Mouse (Mus musculus): ENCODE measurements around the gene Cenpx. TPM values are rescaled to one million over a fixed set of nuclear protein-coding genes. Genes with fewer than 3 reads are reported as not detected.

Cenpx gene
- total and polyA plus RNA-seq, 2 experiments from 2014 or later = 70.8 to 94.6 TPM

- ATAC-seq (ENCODE audit: low FRiP score) (no peak), DNase-seq (ENCODE audit: low spot score) (no peak)
- H3K9me3 ChIP-seq (ENCODE audit: low read length) = no peaks in the 10 kb centered on the region
- WGBS = 65% methylated on average over 12 of the region's 12 CpGs
- no peak overlapping the region for H3K4me2 ChIP-seq (ENCODE audit: low read depth, low read length, poor library complexity, severe bottlenecking)
- peaks cover 8% of the 10 kb centered on the region; the same call in 1 of the 2 replicates for H3K4me1 ChIP-seq (ENCODE audit: insufficient read depth, low read length)
- TF ChIP-seq CTCF (IDR thresholded peaks at IDR 0.05) = no peak
- H3K27me3 ChIP-seq (ENCODE audit: insufficient read depth, low read length) = no peaks in the 10 kb centered on the region
- H3K9ac ChIP-seq (replicated peaks; ENCODE audit: low read length, poor library complexity, severe bottlenecking) = no peak overlapping the region
- H3K36me3 ChIP-seq (ENCODE audit: insufficient read depth, low read length) = peaks cover 9% of the 10 kb centered on the region
- no peak overlapping the region for H3K4me3 ChIP-seq (ENCODE audit: low read depth, low read length)
- no peak overlapping the region for H3K27ac ChIP-seq (ENCODE audit: low read depth, low read length)
These were observed 14.0 kb upstream of the Cenpx start for GRCm38 (mm10) chr11:120727564-120727963.

GRCm38 (mm10) chr11:120727169-120727527 lies 13.6 kb upstream of the Cenpx start, which contains the start of gene Dcxr:
TSS of gene Dcxr (minus strand) at chr11:120727281.
- H3K27ac ChIP-seq (ENCODE audit: low read depth, low read length) = no peak within 1 kb of the TSS
- H3K9ac ChIP-seq (replicated peaks; ENCODE audit: low read length, poor library complexity, severe bottlenecking) = peak within 1 kb of the TSS; percentile 51; the same call in 1 of the 2 replicates
- H3K9me3 ChIP-seq (ENCODE audit: low read length) = no peaks in the 10 kb centered on the region
- peak within 1 kb of the TSS; percentile 66 for H3K4me2 ChIP-seq (ENCODE audit: low read depth, low read length, poor library complexity, severe bottlenecking)
- DNase-seq (ENCODE audit: low spot score) (peak; percentile 86), ATAC-seq (ENCODE audit: low FRiP score) (peak; percentile 80)
- peaks cover 9% of the 10 kb centered on the region for H3K36me3 ChIP-seq (ENCODE audit: insufficient read depth, low read length)
- peaks cover 12% of the 10 kb centered on the region; the same call in 1 of the 2 replicates for H3K4me1 ChIP-seq (ENCODE audit: insufficient read depth, low read length)
- peak within 1 kb of the TSS; percentile 39 for H3K4me3 ChIP-seq (ENCODE audit: low read depth, low read length)
- H3K27me3 ChIP-seq (ENCODE audit: insufficient read depth, low read length) = no peaks in the 10 kb centered on the region
- WGBS = 2% methylated on average over 14 of the region's 14 CpGs
- peak; percentile 59 for TF ChIP-seq CTCF (IDR thresholded peaks at IDR 0.05)

DNA sequence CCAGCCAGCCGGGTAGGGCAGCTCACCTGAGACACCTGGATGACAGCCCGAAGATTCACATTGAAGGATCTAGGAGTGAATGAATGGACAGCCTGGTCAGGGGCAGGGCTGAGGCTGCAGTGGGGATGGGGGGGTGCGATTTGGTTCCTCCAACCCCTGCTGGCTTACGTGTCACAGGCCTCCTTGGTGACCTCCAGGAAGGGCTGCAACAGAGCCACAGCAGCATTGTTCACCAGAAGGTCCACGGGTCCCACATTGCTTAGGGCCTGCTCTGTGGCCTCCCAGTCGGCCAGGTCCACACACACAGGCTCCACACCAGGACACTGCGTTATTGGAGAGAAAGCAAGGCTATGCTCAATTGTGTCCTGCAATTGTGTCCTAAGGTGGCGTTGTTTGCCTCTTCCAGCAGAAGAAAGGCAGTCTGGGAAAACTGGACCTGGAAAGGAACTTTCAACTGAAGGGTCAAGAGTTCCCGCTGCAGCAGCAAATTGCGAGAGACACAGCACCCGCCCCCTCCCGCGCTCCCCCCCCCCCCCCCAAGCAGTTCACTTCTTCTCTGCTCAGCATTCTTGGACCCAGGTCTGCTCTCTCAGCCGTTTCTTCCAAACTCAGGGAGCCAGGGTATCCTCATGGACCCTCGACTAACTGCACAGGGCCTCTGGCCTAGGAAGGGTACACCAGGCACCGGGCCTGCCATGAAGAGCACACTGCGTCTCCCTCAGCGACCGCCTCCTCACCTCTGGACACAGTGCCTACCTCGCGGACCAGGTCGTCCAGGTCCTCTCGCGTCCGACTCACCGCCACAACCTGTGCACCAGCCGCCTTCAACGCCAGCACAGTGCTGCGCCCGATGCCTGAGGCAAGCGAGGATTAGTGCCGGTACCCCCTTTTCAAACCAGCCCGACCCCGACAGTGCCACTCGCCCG lies 13.0 kb upstream of the Cenpx start:
- 20% methylated on average over 33 of the region's 36 CpGs for WGBS
- no peak overlapping the region for H3K27ac ChIP-seq (ENCODE audit: low read depth, low read length)
- peak overlapping the region; percentile 66 for H3K4me2 ChIP-seq (ENCODE audit: low read depth, low read length, poor library complexity, severe bottlenecking)

GRCm38 (mm10) chr11:120723509-120723908 lies 10.0 kb upstream of the Cenpx start:
- H3K4me2 ChIP-seq (ENCODE audit: low read depth, low read length, poor library complexity, severe bottlenecking) = no peak overlapping the region
- H3K4me1 ChIP-seq (ENCODE audit: insufficient read depth, low read length) = peaks cover 12% of the 10 kb centered on the region; the same call in 1 of the 2 replicates
- H3K4me3 ChIP-seq (ENCODE audit: low read depth, low read length) = no peak overlapping the region
- no peak for TF ChIP-seq CTCF (IDR thresholded peaks at IDR 0.05)
- WGBS = 84% methylated on average over 7 of the region's 7 CpGs
- no peak overlapping the region for H3K9ac ChIP-seq (replicated peaks; ENCODE audit: low read length, poor library complexity, severe bottlenecking)
- H3K27ac ChIP-seq (ENCODE audit: low read depth, low read length) = no peak overlapping the region
- H3K9me3 ChIP-seq (ENCODE audit: low read length) = no peaks in the 10 kb centered on the region
- no peaks in the 10 kb centered on the region for H3K27me3 ChIP-seq (ENCODE audit: insufficient read depth, low read length)
- peaks cover 16% of the 10 kb centered on the region for H3K36me3 ChIP-seq (ENCODE audit: insufficient read depth, low read length)
- no peak for DNase-seq (ENCODE audit: low spot score)
- ATAC-seq (ENCODE audit: low FRiP score) = no peak

More for the DNA sequence above, 13.0 kb upstream of the Cenpx start:
- H3K36me3 ChIP-seq (ENCODE audit: insufficient read depth, low read length) = peaks cover 9% of the 10 kb centered on the region
- H3K4me3 ChIP-seq (ENCODE audit: low read depth, low read length) = peak overlapping the region; percentile 39
- no peak for TF ChIP-seq CTCF (IDR thresholded peaks at IDR 0.05)
- DNase-seq (ENCODE audit: low spot score) = no peak
- ATAC-seq (ENCODE audit: low FRiP score) = peak; percentile 21
- H3K27me3 ChIP-seq (ENCODE audit: insufficient read depth, low read length) = no peaks in the 10 kb centered on the region
- H3K9ac ChIP-seq (replicated peaks; ENCODE audit: low read length, poor library complexity, severe bottlenecking) = peak overlapping the region; percentile 51; the same call in 1 of the 2 replicates
- peaks cover 12% of the 10 kb centered on the region; the same call in 1 of the 2 replicates for H3K4me1 ChIP-seq (ENCODE audit: insufficient read depth, low read length)
- H3K9me3 ChIP-seq (ENCODE audit: low read length) = no peaks in the 10 kb centered on the region

DNA sequence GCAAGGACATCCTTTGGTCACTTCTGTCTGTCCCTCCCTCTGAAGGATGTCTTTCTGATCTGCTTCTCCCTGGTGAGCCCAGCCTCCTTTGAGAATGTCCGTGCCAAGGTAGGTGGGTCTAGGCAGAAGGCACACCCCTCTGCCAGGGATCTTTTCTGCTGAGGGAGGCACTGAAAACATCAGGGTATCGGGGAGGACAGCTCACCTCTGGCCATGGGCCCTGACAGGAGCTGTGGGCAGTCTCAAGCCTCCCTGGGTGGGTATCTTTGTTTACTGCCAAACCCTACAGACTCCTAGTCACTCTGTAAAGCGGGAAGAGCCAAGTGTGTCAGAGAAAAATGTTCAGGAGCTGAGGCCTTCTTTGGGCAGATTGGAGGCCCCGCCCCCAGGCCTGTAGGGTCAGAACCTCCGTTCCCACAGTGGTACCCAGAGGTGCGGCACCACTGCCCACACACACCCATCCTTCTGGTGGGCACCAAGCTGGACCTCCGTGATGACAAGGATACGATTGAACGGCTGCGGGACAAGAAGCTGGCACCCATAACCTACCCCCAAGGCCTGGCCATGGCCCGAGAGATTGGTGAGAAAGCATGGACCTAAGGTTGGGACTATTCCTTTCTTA lies 9.3 kb upstream of the Cenpx start:
- Histone ChIP-seq H3K9me3 (ENCODE audit: low read length) (no peaks in the 10 kb centered on the region), H3K9ac (replicated peaks; ENCODE audit: low read length, poor library complexity, severe bottlenecking) (no peak overlapping the region), H3K4me3 (ENCODE audit: low read depth, low read length) (peak overlapping the region; percentile 79; the same call in 1 of the 2 replicates), H3K36me3 (ENCODE audit: insufficient read depth, low read length) (peaks cover 22% of the 10 kb centered on the region), H3K27ac (ENCODE audit: low read depth, low read length) (no peak overlapping the region), H3K27me3 (ENCODE audit: insufficient read depth, low read length) (no peaks in the 10 kb centered on the region), H3K4me2 (ENCODE audit: low read depth, low read length, poor library complexity, severe bottlenecking) (peak overlapping the region; percentile 91), H3K4me1 (ENCODE audit: insufficient read depth, low read length) (peaks cover 12% of the 10 kb centered on the region; the same call in 1 of the 2 replicates)
- DNase-seq (ENCODE audit: low spot score) (no peak), ATAC-seq (ENCODE audit: low FRiP score) (no peak)
- no peak for TF ChIP-seq CTCF (IDR thresholded peaks at IDR 0.05)
- WGBS = 86% methylated on average over 11 of the region's 11 CpGs
